Mouse (Mus musculus) thymus, postnatal 0 days (tissue): ENCODE measurements around the gene Cnot10. TPM values are rescaled to one million over a fixed set of nuclear protein-coding genes. Genes with fewer than 3 reads are reported as not detected.

Experiments
- DNase-seq: peaks from one replicate; pipeline ENCODE4 v3.0.0-alpha.2; 2015; ENCODE audit warnings: low spot score
- polyA plus RNA-seq: library from polyadenylated mRNA; unstranded; fragments of >200 nt; fragmentation: Nextera tagmentation; extraction: Ambion mirVana; gene quantifications from 2 replicates; pipeline ENCODE4 v1.2.1, GENCODE M21; 2015

Cnot10 gene
- 61.8 and 64.1 TPM in 2 replicates for polyA plus RNA-seq

GRCm38 (mm10) chr9:114639839-114640646, at the start of gene Cnot10:
Gene Cnot10, minus strand, starts transcription at chr9:114640184.
- peak; percentile 100 for DNase-seq

DNA sequence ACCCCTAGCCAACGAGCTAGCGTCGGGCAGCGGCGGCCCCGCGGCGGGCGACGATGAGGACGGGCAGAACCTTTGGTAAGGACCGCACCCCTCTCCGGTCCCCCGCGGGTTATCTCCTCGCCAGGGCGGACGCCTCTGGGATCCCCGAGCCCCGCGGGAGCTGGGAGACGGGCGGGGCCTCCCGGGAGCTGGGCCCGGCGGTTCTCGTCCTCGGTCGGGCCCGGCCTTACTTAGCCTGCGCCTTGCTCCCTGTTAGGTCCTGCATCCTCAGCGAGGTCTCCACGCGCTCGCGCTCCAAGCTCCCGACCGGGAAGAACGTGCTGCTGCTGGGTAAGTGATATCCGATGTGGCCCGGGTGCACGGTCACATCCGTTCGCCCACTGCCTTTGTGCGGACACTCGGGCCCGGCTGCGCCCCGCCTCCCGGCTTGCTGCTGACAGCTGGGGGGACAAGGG, 49.0 kb upstream of the Cnot10 start:
- no peak for DNase-seq

DNA sequence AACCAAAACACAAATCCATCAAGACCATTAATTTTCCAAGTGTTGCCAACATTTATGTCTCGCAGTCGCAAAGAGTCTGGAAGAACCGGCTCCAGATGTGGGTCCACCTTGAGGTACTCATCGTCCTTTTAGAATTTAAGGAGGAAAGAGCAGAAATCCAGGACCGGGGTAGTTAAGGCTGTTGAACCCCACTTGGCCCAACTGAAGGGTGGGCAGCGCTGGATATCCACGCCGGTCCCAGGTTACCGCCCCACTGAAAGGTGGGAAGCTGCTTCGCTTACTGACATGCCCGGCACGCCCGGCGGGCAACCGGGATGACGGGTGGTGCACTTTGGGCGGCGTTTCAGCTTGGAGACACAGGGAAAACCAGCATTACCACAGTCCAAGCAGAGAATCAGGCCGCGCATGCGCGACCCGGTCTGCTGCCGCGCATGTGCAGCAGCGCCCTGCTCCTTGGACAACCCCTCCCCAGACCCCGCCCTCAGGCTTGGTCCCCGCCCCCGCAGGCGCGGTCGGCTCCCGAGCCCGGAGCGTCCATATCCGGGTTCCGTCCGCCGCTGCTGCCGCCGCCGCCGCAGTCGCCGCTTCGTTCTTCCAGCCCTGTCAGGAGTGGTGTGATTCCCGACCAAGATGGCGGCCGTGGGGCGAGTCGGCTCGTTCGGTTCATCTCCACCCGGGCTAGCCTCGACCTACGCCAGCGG, 48.4 kb upstream of the Cnot10 start, which contains the start of gene Dync1li1:
Dync1li1 (plus strand) TSS at position 539 of the 701 bp plus-strand sequence.
- DNase-seq = peak; percentile 94

GRCm38 (mm10) chr9:114687639-114688038, 47.7 kb upstream of the Cnot10 start:
- no peak for DNase-seq

- DNase-seq = no peak
Measured at GRCm38 (mm10) chr9:114686245-114686644, 46.3 kb upstream of the Cnot10 start.

- no peak for DNase-seq
Measured at GRCm38 (mm10) chr9:114682193-114682592, 42.2 kb upstream of the Cnot10 start.

DNA sequence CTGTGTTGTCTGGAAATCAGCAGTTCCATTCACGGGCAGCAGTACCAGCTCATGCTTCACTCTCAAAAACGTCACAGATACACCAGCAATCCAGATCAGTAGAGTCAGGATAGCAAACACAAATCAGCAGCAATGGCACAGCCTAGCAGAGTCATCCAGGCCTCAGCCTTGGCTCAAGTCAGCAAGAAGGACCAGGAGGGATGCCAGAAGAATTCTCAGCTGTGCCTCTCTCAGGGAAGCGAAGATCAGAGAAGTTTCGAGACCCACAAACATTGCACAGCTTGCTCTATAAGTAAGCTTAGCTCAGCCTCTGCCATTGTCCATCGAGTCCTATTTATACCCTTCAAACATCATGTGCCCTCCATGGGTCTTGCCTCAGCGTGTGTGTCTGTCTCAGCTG, 40.5 kb upstream of the Cnot10 start:
- DNase-seq = no peak

DNA sequence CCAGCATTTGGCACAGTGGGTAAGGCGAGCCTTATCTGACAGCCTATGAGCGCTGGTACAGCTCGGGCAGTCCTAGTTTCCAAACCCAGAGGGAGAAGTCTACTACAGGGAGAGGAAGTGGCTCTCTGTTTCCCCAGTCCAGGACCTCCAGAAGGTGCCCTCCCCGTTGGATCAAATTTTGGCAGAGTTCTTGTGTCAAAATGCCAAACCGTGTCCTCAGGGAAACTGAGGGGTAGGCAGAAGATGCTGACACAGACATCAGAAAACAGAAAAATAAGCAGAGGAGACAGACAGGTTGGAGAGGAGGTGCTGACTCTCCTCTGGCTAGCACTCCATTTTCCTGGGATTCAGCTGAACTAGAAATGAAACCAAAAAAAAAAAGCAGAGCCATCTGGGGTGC, 40.0 kb upstream of the Cnot10 start:
- no peak for DNase-seq

DNA sequence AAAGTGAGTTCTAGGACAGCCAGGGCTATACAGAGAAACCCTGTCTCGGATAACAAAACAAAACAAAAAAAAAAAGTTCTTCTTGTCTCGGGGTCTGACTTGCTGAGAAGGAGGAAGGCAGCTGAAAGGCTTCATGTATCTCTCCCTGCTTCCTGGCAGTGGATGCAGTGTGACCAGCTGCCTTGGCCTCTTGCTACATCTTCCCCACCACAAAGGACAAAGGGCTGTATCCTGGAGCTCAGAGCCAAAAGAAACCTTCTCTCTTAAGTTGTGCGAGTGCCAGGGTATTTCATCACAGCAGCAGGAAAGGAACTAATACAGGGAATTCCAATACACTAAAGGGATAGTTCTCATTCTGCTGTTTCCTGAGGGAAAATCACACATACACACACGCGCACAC, 38.6 kb upstream of the Cnot10 start:
- DNase-seq = no peak

- DNase-seq = no peak
Measured at GRCm38 (mm10) chr9:114673626-114674025, 33.6 kb upstream of the Cnot10 start.

- no peak for DNase-seq
Measured at GRCm38 (mm10) chr9:114672703-114673561, 32.9 kb upstream of the Cnot10 start.

GRCm38 (mm10) chr9:114671946-114672345, 32.0 kb upstream of the Cnot10 start:
- no peak for DNase-seq

DNA sequence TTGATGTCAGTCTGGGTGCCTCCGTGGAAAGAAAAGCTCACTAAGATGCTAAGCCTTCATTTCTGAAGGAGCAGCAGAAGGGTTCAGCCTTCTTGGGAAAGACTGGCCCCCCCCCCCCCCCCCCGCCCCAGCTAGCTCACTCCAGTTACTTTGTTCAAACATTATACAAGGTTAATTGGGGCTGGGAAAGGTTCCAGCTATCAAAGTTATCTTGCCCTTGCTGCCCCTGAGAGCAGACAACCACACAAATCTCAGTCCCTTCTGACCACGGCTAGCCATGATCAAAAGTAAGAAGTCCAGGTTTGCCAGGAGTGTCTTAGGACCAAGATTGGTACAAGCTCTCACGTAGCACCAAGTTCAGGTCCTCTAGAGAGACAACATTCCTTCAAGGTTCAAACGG, 29.0 kb upstream of the Cnot10 start:
- DNase-seq = no peak

DNA sequence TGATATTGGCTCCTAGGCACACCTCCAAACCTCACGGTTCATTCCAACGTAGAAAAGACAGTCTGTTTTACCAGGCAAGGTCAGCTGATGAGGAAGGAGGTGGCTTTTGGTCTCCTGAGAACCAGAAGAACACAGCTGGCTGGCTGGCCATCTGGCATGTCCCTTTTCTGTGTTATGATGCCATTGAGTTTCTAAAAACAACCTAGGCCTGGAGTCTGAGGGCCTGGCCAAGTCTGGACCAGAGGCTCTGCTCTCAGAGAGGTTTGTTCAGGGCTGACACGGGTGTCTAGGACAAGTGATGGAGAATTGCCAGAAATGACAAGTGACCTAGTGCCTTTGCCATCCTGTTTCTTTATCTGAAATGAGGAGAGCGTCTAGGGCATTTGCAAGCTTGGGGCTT, 28.1 kb upstream of the Cnot10 start:
- DNase-seq = no peak

DNA sequence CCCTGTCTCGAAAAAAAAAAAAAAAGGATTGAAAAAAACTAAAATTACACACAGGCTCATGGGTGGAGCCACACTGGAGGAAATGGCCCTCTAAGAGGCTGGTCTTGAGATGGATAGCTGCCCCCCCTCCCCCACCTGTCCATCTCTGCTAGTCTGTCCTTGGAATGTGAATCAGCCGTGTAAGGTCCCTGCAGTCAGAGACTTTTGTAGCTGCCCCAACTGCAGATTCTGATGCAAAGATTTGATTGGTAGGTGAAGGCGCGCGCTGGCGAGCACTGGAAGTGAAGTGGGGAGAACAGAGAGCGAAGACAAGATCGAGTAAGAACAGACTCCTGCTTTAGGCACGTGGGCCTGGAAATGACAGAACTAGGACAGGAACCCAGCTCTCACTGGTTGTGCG, 26.9 kb upstream of the Cnot10 start:
- no peak for DNase-seq

GRCm38 (mm10) chr9:114663782-114664181, 23.8 kb upstream of the Cnot10 start:
- DNase-seq = no peak

DNA sequence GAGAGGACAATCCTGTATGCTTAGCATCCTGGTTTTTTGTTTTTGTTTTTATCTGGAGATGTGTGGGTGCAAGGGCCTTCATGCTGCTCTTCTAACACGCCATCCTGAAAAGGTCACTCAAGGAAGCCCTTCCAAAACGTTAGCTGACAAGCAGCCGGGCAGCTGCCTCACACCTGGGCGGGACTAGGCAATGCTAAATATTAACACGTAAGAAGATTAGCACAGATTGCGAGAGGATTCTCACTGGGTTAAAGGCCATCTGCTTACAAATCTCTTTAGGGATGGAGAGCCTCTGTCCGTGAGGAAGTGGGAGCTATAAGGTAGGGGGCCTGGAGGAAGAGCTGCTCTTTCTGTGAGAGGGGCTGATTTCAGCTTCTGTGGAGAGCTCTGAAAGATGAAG, 22.0 kb upstream of the Cnot10 start:
- no peak for DNase-seq

DNA sequence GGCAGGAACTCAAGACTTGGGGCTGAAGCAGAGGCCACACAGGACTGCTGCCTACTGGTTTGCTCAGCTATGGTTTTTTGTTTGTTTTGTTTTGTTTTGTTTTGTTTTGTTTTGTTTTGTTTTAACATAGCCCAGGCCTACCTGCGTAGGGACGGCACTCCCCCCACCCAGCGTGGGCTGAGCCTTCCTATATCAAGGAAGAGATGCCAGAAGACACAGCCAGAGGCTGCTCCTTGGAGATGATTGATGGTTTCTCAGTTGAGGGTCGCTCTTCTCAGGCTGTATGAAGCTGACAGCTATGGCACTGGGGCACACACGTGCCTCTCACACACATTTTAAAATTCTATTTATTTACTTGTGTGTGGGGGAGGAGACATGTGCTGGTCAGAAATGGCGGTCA, 21.0 kb upstream of the Cnot10 start:
- DNase-seq = no peak

- no peak for DNase-seq
Measured at GRCm38 (mm10) chr9:114660506-114660905, 20.5 kb upstream of the Cnot10 start.

- no peak for DNase-seq
Measured at GRCm38 (mm10) chr9:114656701-114657100, 16.7 kb upstream of the Cnot10 start.

- DNase-seq = no peak
Measured at GRCm38 (mm10) chr9:114655356-114655755, 15.4 kb upstream of the Cnot10 start.
